Mouse (Mus musculus) liver, adult 2 months (tissue): ENCODE measurements around the gene Ccdc57. TPM values are rescaled to one million over a fixed set of nuclear protein-coding genes. Genes with fewer than 3 reads are reported as not detected.
"Not testable (repeated sequence)": the region's sequence is repeated elsewhere in the genome, so short reads cannot be mapped to it uniquely, and the experiment has no call there.

Experiments used
- DNase-seq: peaks from one replicate; pipeline ENCODE4 v3.0.0-alpha.2; 2011; ENCODE audit warnings: low read depth, low spot score; ENCODE audit errors: extremely low read depth
- H3K27ac ChIP-seq: fragments of 200-500 bp; replicated peaks from 2 replicates; pipeline ENCODE4 v1.5.1; 2012; ENCODE audit warnings: low read depth, mild to moderate bottlenecking, control low read depth, inconsistent platforms, low read length; ENCODE audit not compliant: insufficient read depth
- H3K27me3 ChIP-seq: fragments of 200-500 bp; 2 replicates; pipeline ENCODE4 v1.6.1; 2012; ENCODE audit warnings: mild to moderate bottlenecking, moderate library complexity, low read length, inconsistent platforms; ENCODE audit not compliant: control insufficient read depth, insufficient read depth
- H3K36me3 ChIP-seq: fragments of 200-500 bp; 2 replicates; pipeline ENCODE4 v1.6.1; 2012; ENCODE audit warnings: low read length, inconsistent platforms; ENCODE audit not compliant: control insufficient read depth, insufficient read depth
- H3K4me1 ChIP-seq: fragments of 200-500 bp; 2 replicates; pipeline ENCODE4 v1.6.1; 2011; ENCODE audit warnings: low read length; ENCODE audit not compliant: control insufficient read depth, insufficient read depth
- H3K4me3 ChIP-seq: fragments of 200-500 bp; 2 replicates; pipeline ENCODE4 v1.5.1; 2011; ENCODE audit warnings: low read depth, mild to moderate bottlenecking, control low read depth, low read length, moderate library complexity; ENCODE audit not compliant: insufficient read depth
- H3K79me2 ChIP-seq: fragments of 200-500 bp; 2 replicates; pipeline ENCODE4 v1.6.1; 2012; ENCODE audit warnings: inconsistent platforms, mild to moderate bottlenecking, low read length, moderate library complexity; ENCODE audit not compliant: control insufficient read depth, insufficient read depth
- H3K9ac ChIP-seq: fragments of 200-500 bp; 2 replicates; pipeline ENCODE4 v1.6.1; 2012; ENCODE audit warnings: low read depth, mild to moderate bottlenecking, control low read depth, inconsistent platforms, low read length
- CTCF ChIP-seq: fragments of 200-500 bp; IDR thresholded peaks from 2 replicates; pipeline ENCODE4 v1.5.1; 2011; ENCODE audit warnings: low read depth, low read length, control low read depth
- POLR2A ChIP-seq: fragments of 200-500 bp; IDR thresholded peaks from 2 replicates; pipeline ENCODE4 v1.6.1; 2011; ENCODE audit warnings: low read length, control low read depth; ENCODE audit not compliant: insufficient read depth; ENCODE audit errors: extremely low read depth
- WGBS: fragments of 180-500 bp; shearing (Covaris S2); methylation state at CpG from one replicate; pipeline ENCODE4 v1.1.7; 2018; 5-methylcytosine and 5-hydroxymethylcytosine counted together
- polyA plus RNA-seq: library from polyadenylated mRNA; depleted of rRNA; stranded (reverse); fragments of >200 nt; gene quantifications from 2 replicates; pipeline ENCODE4 v1.2.3, GENCODE M21; 2012
- total RNA-seq: library from RNA; depleted of rRNA; stranded (reverse); fragments of >200 nt; gene quantifications from 2 replicates; pipeline ENCODE4 v1.2.3, GENCODE M21; 2014

Gene Ccdc57
- total and polyA plus RNA-seq, 2 experiments: 1.1 to 2.3 TPM

- no peak for TF ChIP-seq CTCF
- no peak for TF ChIP-seq POLR2A
- Histone ChIP-seq H3K36me3 (peaks cover 4% of the 10 kb centered on the region; the same call in 1 of the 2 replicates), H3K4me3 (no peak overlapping the region), H3K27ac (no peak overlapping the region), H3K79me2 (no peaks in the 10 kb centered on the region), H3K27me3 (no peaks in the 10 kb centered on the region), H3K9ac (no peak overlapping the region), H3K4me1 (no peaks in the 10 kb centered on the region)
- 96% methylated on average over 3 of the region's 3 CpGs for WGBS
- no peak for DNase-seq
Observed at GRCm38 (mm10) chr11:120883601-120884000, 49.1 kb downstream of the Ccdc57 start.

GRCm38 (mm10) chr11:120882931-120883330 lies 49.7 kb downstream of the Ccdc57 start:
- H3K27ac ChIP-seq: no peak overlapping the region
- WGBS: 88% methylated on average over 4 of the region's 4 CpGs
- TF ChIP-seq CTCF (no peak), POLR2A (no peak)
- H3K4me1 ChIP-seq: no peaks in the 10 kb centered on the region
- H3K27me3 ChIP-seq: no peaks in the 10 kb centered on the region
- DNase-seq: no peak
- H3K9ac ChIP-seq: no peak overlapping the region
- H3K4me3 ChIP-seq: no peak overlapping the region
- peaks cover 4% of the 10 kb centered on the region; the same call in 1 of the 2 replicates for H3K36me3 ChIP-seq
- H3K79me2 ChIP-seq: no peaks in the 10 kb centered on the region

- H3K9ac ChIP-seq: no peak overlapping the region
- H3K27ac ChIP-seq: no peak overlapping the region
- peak; percentile 27 for DNase-seq
- H3K4me1 ChIP-seq: no peaks in the 10 kb centered on the region
- WGBS: 83% methylated on average over 6 of the region's 6 CpGs
- no peaks in the 10 kb centered on the region for H3K79me2 ChIP-seq
- no peaks in the 10 kb centered on the region for H3K36me3 ChIP-seq
- no peaks in the 10 kb centered on the region for H3K27me3 ChIP-seq
- no peak for TF ChIP-seq POLR2A
- H3K4me3 ChIP-seq: no peak overlapping the region
Observed at GRCm38 (mm10) chr11:120873206-120873605, 59.5 kb downstream of the Ccdc57 start.

GRCm38 (mm10) chr11:120871521-120871920 lies 61.2 kb downstream of the Ccdc57 start:
- no peak for DNase-seq
- Histone ChIP-seq H3K79me2 (no peaks in the 10 kb centered on the region), H3K27ac (no peak overlapping the region), H3K9ac (no peak overlapping the region), H3K4me1 (no peaks in the 10 kb centered on the region), H3K4me3 (no peak overlapping the region), H3K36me3 (no peaks in the 10 kb centered on the region), H3K27me3 (no peaks in the 10 kb centered on the region)
- 90% methylated on average over 9 of the region's 9 CpGs for WGBS
- TF ChIP-seq CTCF (no peak), POLR2A (no peak)

GRCm38 (mm10) chr11:120865816-120866215 lies 66.9 kb downstream of the Ccdc57 start:
- Histone ChIP-seq H3K4me3 (no peak overlapping the region), H3K79me2 (no peaks in the 10 kb centered on the region), H3K27ac (no peak overlapping the region), H3K27me3 (no peaks in the 10 kb centered on the region), H3K9ac (no peak overlapping the region), H3K36me3 (no peaks in the 10 kb centered on the region), H3K4me1 (no peaks in the 10 kb centered on the region)
- 84% methylated on average over 1 of the region's 1 CpGs for WGBS
- no peak for TF ChIP-seq CTCF
- TF ChIP-seq POLR2A: no peak
- DNase-seq: peak; percentile 64

- H3K4me3 ChIP-seq: no peak overlapping the region
- no peak for TF ChIP-seq CTCF
- no peak for TF ChIP-seq POLR2A
- no peaks in the 10 kb centered on the region for H3K27me3 ChIP-seq
- H3K36me3 ChIP-seq: no peaks in the 10 kb centered on the region
- no peaks in the 10 kb centered on the region for H3K4me1 ChIP-seq
- H3K9ac ChIP-seq: no peak overlapping the region
- no peak for DNase-seq
- WGBS: 92% methylated on average over 10 of the region's 10 CpGs
- no peaks in the 10 kb centered on the region for H3K79me2 ChIP-seq
- no peak overlapping the region for H3K27ac ChIP-seq
Observed at GRCm38 (mm10) chr11:120862819-120863218, 69.9 kb downstream of the Ccdc57 start.

GRCm38 (mm10) chr11:120855938-120856337 lies 76.7 kb downstream of the Ccdc57 start:
- not testable (repeated sequence) for DNase-seq, H3K4me3 ChIP-seq, H3K79me2 ChIP-seq, H3K36me3 ChIP-seq, H3K9ac ChIP-seq, H3K27ac ChIP-seq, H3K27me3 ChIP-seq
- 100% methylated on average over 3 of the region's 3 CpGs for WGBS
- H3K4me1 ChIP-seq: peaks cover 11% of the 10 kb centered on the region
